Mouse (Mus musculus) ES-Bruce4 (cell line): ENCODE data around the gene Snrpc.

Experiments
- CTCF ChIP-seq: IDR thresholded peaks from one replicate; pipeline ENCODE4 v1.8.1; 2011; ENCODE audit warnings: low read depth, low read length
- EP300 ChIP-seq: IDR thresholded peaks from 2 replicates; pipeline ENCODE4 v1.6.1; 2011; ENCODE audit warnings: low read depth, low read length; ENCODE audit not compliant: insufficient read depth
- POLR2A ChIP-seq: IDR thresholded peaks from one replicate; pipeline ENCODE4 v1.8.1; 2011; ENCODE audit warnings: low read length; ENCODE audit not compliant: insufficient read depth

DNA sequence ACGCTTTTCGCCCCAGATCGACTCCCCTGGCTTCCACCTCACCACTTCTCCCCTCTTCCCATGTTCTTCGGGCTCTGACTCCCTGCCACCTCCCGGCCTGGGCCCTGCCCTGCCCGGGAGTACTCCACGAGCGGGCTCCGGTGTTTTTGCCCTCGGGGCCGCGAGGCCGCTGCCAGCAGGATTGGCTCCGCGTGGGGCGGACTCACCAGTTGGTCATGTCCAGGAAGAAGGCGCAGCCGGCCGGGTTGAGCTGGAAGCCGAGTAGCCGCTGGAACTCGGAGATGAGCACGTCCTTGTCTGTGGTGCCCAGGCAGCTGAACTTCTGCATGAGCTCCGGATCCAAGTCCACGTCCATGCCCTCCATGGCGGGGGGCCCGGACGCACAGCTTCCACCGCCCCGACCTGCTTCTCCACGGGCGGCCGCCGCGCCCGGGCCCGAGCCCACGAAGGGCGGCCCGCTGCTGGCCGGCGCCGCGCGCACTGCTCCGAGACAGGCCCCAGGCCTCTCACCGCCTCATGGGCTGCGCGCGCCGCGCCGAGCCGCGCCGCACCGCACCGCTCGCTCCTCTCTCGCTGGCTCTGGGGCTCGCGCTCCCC lies 17.9 kb upstream of the Snrpc start:
- TF ChIP-seq POLR2A, result no peak
- no peak for TF ChIP-seq EP300
- no peak for TF ChIP-seq CTCF
